Mouse (Mus musculus): ENCODE results near the gene Gm20736.
"Not testable (repeated sequence)": the region's sequence is repeated elsewhere in the genome, so short reads cannot be mapped to it uniquely, and the experiment has no call there.

Gm20736 gene

DNA sequence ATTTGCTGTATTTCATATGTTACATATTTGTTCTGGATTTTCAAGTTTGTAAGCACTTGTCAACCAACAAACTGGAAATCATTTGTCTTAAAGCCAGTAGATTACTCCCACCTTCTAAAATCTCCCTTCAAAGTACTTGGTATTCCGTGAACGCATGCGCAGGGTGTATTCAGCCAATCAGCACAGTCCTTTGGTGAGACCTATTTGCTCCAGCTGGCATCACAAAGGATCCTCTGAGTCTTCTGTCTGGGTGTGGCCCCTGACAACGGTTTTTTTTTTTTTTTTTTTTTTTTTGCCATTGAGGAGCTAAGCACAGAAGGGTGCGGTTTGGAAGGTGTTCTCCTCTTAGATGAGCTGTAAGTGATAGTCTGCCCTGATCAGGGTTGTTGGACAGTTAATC lies at the start of gene Gm20736:
TSS of gene Gm20736 (plus strand) at position 301 of the 400 bp plus-strand sequence.
- DNase-seq (ENCODE audit: low spot score in 2 of 2): not testable (repeated sequence)

All from thymus, postnatal 10 days (tissue).